Mouse (Mus musculus) megakaryocyte, adult 5-6 weeks (primary cell): ENCODE data around the gene Gm4952. TPM values are rescaled to one million over a fixed set of nuclear protein-coding genes. Genes with fewer than 3 reads are reported as not detected.

Experiments used
- ATAC-seq: 2 replicates; pipeline ENCODE4 v1.8.0; 2016; ENCODE audit warnings: mild to moderate bottlenecking, inconsistent platforms; ENCODE audit not compliant: poor library complexity, severe bottlenecking
- total RNA-seq, 2 experiments: library from RNA; stranded (forward) in 1 of 2; stranded (reverse) in 1 of 2; fragments of 153-499, 151-499 nt in 1 of 2; fragments of 221-1000, 200-1000 nt in 1 of 2; gene quantifications; 2 replicates each; pipeline versions ENCODE4 v1.2.3 to v1.2.4; 2015 to 2017

Gene Gm4952
- total RNA-seq (2015), result not detected in 2 replicates
- total RNA-seq (2017), result not detected in 2 replicates

- no peak for ATAC-seq
These were observed at the start of gene Gm4952 for GRCm38 (mm10) chr19:12599674-12600073. TSS of gene Gm4952 (plus strand) at chr19:12599974.

- no peak for ATAC-seq
These were observed 49.5 kb upstream of the Gm4952 start for GRCm38 (mm10) chr19:12550005-12550942.

GRCm38 (mm10) chr19:12556293-12556692 is 43.5 kb upstream of the Gm4952 start:
- ATAC-seq, result peak; percentile 61

DNA sequence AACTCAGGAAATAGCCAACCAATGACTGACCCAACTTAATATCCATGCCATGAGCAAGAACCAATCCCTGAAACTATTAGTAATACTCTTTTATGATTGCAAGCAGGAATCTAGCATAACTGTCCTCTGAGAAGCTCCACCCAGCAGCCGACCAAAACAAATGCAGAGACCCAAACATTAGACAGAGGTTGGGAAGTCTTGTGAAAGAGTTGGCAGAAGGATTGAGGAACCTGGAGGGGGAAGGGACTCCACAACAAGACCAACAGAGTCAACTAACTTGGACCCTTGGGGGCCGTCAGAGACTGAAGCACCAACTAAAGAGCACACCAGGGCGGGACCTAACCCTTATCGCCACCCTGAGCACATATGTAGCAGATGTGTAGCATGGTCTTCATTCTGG is 41.6 kb upstream of the Gm4952 start:
- peak; percentile 91 for ATAC-seq

DNA sequence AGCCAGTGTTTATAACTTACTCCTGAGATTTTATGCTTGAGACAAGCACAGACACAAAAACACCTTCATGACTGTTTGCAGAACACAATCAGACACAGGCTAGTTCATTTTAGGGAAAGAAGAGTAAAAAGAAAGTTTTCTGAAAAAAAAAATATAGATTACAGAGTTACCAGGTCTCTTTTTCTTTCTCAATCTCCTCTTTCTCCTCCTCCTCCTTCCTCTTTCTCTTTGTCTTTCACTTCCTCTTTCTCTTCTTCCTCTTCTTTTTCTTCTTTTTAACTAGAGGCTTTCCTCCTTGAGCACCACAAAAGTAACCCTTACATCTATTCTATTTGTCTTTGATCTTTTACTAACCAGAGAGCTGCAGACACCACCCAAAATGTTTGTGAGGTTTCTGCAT is 35.6 kb upstream of the Gm4952 start:
- ATAC-seq, result peak; percentile 83

DNA sequence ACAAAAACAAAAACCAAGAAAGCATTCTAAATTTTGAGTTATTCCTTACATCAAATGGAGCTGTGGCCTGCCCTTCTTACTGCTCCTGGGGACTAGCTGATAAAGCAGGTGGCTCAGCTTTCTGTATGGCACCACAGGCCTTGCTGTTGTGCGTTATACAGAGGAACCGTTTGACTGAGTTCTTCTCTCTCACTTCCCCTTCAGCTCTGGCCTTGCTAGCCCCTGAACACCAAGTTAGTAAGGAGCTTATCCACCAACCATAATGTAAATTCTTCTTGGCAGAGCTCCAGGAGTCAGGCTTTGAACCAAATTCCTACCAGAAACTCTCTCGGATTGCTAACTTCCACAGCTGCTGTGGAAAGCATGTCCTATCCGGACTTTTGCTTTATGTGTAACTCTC is 32.8 kb upstream of the Gm4952 start:
- ATAC-seq, result peak; percentile 92

DNA sequence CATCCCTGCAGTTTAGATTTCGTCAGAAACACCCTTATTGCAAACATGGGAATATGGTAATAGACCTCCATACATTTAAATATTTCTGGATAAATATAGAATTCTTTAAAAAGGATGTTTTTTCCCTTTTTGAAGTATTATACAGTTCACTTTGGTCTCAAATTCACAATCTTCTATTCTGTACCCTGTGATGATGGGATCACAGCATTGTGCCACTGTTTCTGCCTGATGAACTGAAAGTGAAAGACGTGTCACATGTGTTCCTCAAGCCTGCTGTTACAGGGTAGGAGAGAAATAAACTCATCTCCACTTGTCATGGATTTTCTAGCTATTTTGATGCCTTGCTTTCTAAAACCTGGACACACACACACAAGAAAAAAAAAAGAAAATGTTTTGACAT is 28.9 kb upstream of the Gm4952 start:
- no peak for ATAC-seq

- ATAC-seq, result no peak
These were observed 28.1 kb upstream of the Gm4952 start for GRCm38 (mm10) chr19:12571687-12572086.

DNA sequence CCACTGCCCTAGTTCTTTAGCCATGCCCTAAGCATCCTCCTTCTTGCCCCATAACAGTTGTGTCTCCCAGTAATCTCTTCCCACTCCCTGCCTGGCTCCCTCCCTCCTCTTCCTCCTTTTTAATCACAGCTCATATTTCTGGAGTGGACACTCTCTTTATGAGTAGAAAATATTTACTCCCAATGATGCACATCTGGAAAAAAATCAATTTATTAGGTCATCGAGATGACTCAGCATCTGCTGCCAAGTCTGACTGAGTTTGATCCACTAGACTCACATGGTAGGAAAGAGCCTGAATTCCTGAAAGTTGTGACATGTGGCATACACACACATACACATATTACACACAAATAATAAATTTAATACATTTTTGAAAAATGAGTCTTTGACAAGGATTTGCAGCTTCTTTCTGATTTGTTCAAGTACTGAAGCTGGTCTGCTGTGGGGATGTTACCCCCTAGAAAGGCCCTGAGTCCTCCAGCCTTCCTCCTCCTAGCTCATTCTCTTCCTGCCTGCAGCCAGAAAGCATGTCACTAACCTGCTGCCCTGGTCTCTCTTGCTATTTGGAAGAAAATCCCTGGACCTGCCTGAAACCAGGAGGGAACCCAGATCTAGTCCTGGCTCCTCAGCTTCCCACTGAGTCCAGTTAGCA is 27.0 kb upstream of the Gm4952 start:
- ATAC-seq, result no peak

- peak; percentile 91 for ATAC-seq
These were observed 26.3 kb upstream of the Gm4952 start for GRCm38 (mm10) chr19:12573266-12574011.

- peak; percentile 72 for ATAC-seq
These were observed 25.8 kb upstream of the Gm4952 start for GRCm38 (mm10) chr19:12574012-12574407.

GRCm38 (mm10) chr19:12575107-12575506 is 24.7 kb upstream of the Gm4952 start:
- no peak for ATAC-seq

DNA sequence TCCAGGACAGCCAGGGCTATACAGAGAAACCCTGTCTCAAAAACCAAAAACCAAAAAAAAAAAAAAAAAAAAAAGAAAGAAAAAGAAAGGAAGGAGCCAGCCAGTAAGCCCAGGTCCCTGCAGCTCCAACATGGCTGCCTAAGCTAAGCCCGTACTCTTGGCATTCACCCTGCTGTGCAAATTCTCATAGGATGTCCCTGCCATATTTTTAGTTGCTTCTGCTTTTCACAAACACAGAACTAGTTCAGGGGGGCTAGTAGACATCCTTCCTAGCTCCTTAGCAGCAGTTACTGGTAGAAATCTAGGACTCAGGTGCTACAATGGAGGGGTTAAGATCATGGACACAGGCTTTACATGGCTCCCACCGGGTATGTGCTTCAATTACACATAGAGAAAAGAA is 24.3 kb upstream of the Gm4952 start:
- no peak for ATAC-seq

GRCm38 (mm10) chr19:12576639-12577038 is 23.1 kb upstream of the Gm4952 start:
- no peak for ATAC-seq

GRCm38 (mm10) chr19:12585310-12585709 is 14.5 kb upstream of the Gm4952 start:
- ATAC-seq, result peak; percentile 97

GRCm38 (mm10) chr19:12591908-12592307 is 7.9 kb upstream of the Gm4952 start:
- peak; percentile 79 for ATAC-seq

DNA sequence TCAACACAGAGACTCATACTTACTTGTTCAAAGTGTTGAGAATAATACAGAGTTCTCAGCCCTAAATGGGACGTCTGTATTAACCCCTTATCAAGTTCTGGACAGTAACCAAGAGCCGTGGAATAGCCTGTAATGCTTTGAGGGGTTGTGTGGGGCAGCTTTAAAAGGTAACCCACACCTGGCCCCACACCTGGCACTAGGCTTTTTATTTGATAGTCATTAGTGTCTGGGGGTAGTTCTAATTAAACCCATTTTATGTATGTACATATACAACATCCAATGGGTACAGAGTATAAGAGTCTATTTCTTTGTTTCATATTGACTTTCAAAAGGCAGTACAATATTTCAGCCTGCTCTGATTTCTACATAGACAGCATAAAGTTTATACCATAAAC is 4.6 kb upstream of the Gm4952 start:
- no peak for ATAC-seq

DNA sequence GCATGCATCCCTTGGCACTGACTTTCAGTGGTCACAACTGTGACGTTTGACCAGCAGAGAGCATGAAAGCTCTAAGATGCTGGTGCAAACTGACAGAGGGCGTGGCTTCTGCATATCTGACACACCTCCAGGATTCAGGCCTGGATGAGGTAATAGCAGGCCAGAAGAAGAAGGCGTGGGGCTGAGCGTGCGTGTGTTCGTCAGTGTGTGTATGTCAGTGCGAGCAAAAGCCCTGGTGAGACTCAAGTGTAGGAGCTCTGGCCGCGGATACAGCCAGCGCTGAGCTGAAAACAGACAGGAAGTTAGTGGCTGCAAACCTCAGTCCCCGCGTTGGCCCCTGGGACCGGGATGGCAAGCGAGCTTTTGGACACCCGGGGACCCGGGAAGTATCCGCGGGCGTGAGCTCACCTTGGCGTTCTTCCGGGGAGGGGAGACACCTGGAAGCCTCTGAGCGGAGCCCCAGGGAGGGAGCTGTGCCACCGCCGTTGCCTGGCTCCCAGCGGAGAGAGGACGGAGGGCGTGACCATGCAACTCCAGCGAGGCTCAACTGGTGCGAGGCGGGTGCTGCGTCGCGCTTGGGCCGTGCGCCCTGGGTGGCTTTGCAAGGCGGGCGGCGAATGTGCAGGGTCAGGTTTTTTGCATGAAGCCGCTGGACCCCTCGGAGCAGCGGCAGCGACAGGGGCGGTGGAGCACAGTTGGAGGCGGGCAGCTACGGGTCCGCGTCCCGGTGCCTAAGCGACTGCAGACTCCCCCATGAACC is 4.1 kb upstream of the Gm4952 start:
- ATAC-seq, result peak; percentile 71

DNA sequence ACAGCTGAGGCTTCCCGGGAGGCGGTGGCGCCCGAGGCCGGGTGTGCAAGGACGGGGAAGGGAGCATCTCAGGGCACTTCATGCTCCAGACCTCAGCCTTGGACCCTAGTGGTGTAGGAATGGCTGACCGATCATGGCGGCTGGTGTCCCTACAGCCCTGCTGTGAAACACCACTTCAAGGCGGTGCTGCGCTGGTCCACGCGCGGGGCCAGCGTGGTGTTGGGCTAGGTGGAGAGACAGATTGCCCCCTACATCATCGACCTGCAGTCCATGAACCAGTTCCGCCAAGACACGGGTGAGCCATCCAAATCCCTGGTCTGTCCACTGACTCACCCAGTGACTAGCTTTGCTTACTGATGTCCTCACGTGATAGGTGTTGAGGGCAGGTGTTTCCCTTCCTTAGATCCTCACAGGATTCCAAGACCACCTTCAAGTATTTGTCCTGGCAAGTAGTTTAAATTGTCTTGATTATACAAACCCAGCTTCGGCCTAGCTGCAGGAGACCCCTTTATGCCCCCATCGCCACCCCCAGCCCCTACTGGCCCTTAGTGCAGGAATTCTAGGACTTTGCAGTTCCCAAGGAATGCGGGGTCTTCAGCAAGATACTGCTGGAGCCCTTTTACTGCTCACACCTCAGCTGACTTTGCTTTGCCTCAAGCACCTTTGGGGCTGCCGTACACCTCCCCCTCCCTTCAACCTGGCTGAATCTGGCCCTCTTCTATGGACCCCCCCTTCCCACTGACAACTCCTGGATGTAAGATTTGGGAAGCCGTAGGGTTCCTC is 3.3 kb upstream of the Gm4952 start:
- peak; percentile 6; the same call in 1 of the 2 replicates for ATAC-seq

DNA sequence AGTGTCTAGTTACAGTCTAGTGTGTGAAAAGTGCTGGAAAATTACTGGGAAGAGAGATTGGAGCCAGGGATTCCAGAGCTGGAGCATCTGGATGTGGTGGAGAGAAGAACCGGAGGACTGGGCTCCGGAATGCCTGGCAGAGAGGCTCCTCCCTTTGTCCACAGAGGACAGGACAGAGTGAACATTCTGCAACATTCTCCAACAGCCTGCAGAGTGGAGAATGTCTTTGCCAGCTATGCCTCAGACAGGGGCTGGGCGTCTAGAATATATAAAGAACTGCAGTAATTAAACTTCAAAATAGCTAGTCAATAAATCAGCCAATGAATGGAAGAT is 2.7 kb upstream of the Gm4952 start:
- ATAC-seq, result no peak
